Mouse (Mus musculus): Measurements from ENCODE around the gene Ethe1. TPM values are rescaled to one million over a fixed set of nuclear protein-coding genes. Genes with fewer than 3 reads are reported as not detected.

Ethe1 gene
- total RNA-seq, 2 experiments from 2014 or later = 31.4 to 68.9 TPM

DNA sequence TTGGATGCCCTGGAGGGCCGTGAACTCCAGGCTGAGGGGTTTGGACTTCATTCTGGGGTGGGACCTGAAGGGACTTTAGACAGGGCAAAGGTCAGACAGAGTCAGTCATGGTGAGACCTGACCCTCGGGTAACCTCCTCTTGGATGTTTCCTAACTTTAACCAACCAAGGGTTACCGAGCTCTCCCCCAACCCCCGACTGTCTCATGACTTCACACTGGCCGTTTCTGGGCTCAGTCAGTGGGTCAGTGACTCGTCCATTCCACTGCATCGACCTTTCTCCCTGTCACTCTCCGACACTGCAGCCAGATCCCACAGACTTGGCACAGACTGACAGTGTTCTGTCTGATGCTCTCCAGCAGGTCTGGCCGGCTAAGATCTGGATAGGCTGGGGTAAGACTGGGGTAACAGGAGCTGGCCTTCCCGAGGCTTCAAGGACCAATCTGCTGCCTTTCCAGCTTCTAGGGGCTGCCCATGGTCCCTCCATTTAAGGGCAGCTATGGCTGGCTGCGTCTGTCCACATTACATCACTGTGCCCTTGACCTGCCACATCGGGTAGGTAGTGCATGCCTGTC lies 13.0 kb upstream of the Ethe1 start:
- no peak for ATAC-seq (replicated peaks; ENCODE audit: poor library complexity)

DNA sequence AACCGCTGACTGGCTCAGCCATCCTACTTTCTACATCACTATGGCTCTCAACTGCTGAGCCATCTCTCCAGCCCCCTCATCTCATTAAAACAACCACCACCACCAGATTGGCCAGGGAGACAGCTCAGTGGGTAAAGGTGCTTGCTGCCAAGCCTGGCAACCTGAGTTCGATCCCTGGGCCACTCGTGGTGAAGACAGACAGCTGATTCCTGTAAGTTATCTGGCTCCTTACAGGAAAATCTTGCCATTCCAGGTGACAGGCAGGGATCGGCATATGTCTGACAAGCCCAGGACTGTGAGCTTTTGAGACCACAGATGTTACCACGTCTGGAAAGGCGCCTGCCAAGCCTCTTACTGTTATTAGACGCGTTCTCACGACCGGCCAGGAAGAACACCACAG lies 9.5 kb upstream of the Ethe1 start:
- ATAC-seq (replicated peaks; ENCODE audit: poor library complexity) = no peak

DNA sequence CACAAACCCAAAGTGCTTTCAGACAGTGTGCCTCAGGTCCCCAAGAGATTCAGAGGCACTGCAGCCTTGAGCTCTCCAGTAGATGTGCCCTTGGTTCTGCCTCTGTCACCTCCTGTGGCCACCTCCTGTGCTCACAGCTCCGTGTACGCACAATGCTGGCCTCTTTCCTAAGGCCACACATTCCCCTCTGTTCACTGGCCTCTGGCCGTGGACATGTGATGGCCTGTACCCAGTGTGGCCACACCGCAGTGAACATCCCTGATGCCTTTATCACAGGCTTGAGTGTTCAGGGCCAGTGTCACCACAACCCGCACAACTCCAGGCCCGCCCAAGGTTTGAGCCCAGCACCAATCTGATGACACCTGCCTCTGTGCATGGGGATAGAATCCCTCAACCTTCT lies 2.5 kb upstream of the Ethe1 start:
- ATAC-seq (replicated peaks; ENCODE audit: poor library complexity) = no peak

GRCm38 (mm10) chr7:24585995-24586394 lies 1.3 kb upstream of the Ethe1 start:
- no peak for ATAC-seq (replicated peaks; ENCODE audit: poor library complexity)

DNA sequence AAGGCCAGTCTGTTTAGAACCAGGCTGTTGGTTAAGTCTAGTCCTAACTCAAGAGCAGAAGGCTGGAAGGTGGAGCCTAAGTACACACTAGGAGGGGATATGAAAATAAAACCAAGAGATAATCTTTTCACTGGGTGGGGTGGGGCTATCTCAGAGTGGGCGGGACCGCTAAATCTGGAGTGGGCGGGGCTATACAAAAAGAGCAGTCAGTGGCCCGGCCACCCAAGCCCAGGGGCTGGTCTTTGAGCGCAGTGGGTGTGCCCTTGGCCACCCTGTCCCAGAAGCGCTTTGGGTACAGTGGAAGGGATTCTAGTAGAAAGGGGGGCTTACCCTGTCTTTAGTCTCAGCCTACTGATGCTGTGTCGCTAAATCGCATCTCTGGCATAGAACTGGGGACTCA lies 515 bp upstream of the Ethe1 start:
- ATAC-seq (replicated peaks; ENCODE audit: poor library complexity) = peak; percentile 78

DNA sequence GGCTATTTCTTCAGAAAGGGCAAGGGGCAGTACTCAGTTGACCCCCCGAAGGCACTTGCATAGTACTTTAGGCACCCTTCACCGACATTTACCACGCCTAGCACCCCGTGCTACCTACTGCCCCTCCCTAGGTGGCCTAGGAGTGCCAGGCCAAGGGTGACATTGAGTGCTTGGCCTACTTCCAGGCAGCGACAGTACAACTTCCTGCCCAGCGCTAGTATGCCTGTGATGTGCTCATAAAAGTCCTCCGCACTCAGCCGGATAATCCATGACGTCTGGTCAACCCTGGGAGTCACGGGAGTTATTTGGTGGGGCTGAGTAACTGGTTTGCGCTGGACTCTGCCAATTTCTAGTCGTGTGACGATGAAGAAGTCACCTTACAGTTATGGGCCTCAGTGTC lies 993 bp downstream of the Ethe1 start:
- ATAC-seq (replicated peaks; ENCODE audit: poor library complexity) = peak; percentile 37

- peak; percentile 35 for ATAC-seq (replicated peaks; ENCODE audit: poor library complexity)
Observed at GRCm38 (mm10) chr7:24591735-24592134, 4.4 kb downstream of the Ethe1 start.

DNA sequence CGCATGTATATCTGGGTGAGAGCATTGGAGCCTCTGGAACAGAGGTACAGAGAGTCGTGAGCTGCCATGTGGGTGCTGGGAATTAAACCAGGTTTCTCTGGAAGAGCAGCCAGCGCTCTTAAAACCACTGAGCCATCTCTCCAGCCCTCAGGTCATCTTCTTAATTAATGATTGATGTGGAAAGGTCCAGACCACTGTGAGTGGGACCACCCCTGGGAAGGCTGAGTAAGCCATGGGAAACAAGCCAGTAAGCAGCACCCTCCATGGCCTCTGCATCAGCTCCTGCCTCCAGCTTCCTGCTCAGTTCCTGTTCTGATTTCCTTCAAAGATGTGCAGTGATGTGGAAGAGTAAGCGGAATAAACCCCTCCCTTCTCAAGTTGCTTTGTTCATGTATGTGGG lies 4.8 kb downstream of the Ethe1 start:
- ATAC-seq (replicated peaks; ENCODE audit: poor library complexity) = no peak

DNA sequence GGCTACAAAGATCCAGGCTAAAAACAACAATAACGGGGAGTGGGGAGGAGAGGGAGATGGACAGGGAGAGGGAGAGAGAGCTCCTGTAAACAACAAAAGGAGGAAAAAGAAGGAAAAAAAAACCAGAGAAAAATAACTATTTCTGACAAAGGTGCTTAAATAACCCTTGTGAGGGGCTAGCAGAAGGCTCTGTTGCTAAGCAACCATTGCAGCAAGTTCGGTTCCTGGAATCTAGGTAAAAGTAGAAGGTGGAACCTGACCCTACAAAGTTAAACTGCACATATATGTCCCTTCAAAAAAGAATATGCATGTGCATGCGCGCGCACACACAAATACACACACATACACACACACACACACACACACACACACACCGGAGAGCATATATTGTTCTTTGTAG lies 5.4 kb downstream of the Ethe1 start:
- ATAC-seq (replicated peaks; ENCODE audit: poor library complexity) = no peak

DNA sequence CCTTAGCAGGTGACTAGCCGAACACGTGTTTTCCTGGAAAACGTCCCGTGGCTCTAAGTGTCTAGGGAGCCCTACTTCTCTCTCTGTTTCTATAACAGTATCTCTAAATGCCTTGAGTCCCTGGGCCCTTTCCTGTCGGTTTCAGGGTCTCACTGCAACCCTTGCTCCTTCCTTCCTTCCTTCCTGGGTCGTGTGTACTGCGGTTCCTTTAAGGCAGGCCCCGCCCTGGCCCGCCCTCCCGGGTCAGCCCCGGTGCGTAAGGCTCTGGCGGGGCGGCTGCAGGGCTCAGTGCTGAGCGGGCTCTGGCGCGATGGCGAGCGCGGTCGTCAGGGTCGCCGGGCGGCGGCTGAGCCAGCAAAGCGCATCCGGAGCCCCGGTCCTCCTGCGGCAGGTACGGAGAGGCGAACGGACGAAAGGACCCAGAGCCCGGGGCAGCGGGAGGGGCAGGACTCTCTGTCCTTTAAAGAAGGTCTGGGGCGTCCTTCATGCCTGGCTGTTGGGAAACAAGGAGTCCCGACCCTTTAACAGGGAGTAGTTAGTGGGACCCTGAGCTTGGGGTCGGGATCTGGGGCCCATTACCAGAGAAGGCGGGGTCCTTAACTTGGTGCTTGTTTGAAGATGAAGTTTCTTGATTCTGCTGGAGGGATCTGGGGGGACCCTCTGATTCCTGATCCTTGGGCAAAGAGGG lies 6.4 kb downstream of the Ethe1 start:
- ATAC-seq (replicated peaks; ENCODE audit: poor library complexity) = peak; percentile 70

GRCm38 (mm10) chr7:24594309-24594803 lies 7.0 kb downstream of the Ethe1 start:
- no peak for ATAC-seq (replicated peaks; ENCODE audit: poor library complexity)

DNA sequence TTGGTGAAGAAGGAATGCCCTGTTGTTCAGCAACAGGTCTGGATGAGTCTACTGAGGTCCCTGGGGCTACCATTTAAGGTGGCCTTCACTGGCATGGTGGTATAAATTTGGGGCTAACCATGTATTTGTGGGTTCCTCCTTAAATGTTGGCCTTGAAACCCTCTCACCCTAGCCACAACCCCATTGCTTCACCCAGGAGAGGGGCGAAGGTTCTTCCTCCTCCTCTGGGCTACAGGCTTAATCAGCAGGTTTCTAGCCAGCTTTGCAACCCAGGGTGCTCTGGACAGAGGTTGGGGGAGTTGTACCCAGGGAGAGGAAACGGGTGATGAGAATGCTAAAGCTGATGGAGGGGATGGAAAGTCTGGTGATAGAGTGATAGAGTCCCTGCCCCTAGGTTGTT lies 8.1 kb downstream of the Ethe1 start:
- peak; percentile 61 for ATAC-seq (replicated peaks; ENCODE audit: poor library complexity)

DNA sequence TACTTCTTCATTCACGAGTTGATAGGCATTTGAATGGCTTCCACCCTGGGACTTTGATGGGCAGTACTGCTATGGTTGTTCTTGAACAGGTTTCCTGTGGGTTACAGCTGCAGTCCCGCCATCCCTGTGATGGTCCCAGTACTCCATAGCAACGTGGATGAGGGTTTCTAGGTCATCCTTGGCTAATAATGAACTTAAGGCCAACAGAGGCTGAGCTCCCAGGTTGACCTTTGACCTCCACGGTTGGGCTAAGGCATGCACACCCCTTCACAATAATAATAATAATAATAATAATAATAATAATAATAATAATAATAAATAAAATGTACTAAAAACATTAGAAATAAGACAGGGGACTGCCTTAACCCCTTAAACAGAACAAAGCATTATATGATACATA lies 10.8 kb downstream of the Ethe1 start:
- no peak for ATAC-seq (replicated peaks; ENCODE audit: poor library complexity)

GRCm38 (mm10) chr7:24599211-24600067 lies 12.1 kb downstream of the Ethe1 start:
- ATAC-seq (replicated peaks; ENCODE audit: poor library complexity) = 0 out of 2 replicates have a peak, but pooled peaks have one; percentile 40

- peak; percentile 100 for ATAC-seq (replicated peaks; ENCODE audit: poor library complexity)
Observed at GRCm38 (mm10) chr7:24600941-24601597, 13.7 kb downstream of the Ethe1 start.

GRCm38 (mm10) chr7:24605561-24605960 lies 18.2 kb downstream of the Ethe1 start:
- ATAC-seq (replicated peaks; ENCODE audit: poor library complexity) = no peak

GRCm38 (mm10) chr7:24606046-24606445 lies 18.7 kb downstream of the Ethe1 start:
- ATAC-seq (replicated peaks; ENCODE audit: poor library complexity) = no peak

DNA sequence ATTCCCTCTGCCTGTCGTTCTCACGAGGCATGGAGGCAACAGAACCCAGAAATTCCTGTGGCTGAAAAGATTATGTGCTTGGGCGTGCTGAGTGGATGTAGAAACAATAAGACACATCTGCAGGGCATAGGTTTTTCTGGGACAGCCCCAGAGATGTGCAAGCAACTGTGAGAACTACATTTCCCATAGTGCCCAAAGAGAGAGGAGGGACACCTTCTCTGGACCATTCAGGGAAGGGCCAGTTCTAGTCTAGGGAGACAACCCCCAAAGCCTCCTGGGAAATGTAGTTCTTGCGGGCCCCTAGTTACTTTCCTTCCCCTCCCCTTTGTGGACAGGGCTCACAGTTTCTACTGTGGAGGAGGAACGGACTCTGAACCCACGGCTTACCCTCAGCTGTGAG lies 20.7 kb downstream of the Ethe1 start:
- ATAC-seq (replicated peaks; ENCODE audit: poor library complexity) = peak; percentile 77

GRCm38 (mm10) chr7:24608561-24608960 lies 21.2 kb downstream of the Ethe1 start:
- ATAC-seq (replicated peaks; ENCODE audit: poor library complexity) = peak; percentile 24; the same call in 1 of the 2 replicates

DNA sequence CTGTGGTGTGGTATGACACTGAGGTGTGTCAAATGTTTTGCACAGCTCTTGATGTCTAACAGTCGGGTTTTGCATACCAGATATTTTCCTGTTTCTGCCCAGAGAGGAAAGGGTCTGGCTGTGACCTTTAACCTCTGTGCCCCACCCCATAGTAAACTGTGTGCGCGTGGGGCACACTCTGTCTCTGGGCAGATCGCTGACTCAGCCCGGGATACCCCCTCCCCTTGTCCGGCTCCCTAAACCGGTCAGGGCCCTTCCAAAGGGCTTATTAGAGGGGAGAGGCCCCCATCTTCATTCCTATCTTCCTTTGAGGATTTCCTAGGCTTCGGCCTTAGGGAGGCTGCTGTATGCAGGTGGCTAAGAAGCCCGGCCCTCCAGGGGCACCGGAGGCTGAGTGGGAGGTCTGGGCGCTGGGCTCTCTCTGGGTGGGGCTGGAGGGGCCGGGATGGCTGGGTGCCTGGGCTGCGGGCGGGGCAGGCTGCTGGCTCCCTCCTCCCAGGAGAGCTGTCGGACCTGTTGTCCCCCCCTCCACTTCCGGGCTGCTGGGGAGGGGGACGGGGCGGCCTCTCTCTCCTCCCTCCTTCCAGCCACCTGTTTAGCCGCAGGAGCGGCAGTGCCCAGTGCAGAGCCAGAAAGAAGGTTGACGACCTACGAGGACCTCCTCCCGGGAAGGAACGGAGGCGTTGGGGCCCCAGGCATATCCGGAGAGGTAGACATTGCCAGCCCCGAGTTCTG lies 23.0 kb downstream of the Ethe1 start, which contains the start of gene Phldb3:
Gene Phldb3 (plus strand): TSS at position 620 of the 735 bp plus-strand sequence.
- ATAC-seq (replicated peaks; ENCODE audit: poor library complexity) = peak; percentile 27

Measured in megakaryocyte progenitor cell, adult 5-6 weeks (primary cell).